Mouse (Mus musculus) C2C12 (cell line): Measurements from ENCODE around the gene Rtl4. TPM values are rescaled to one million over a fixed set of nuclear protein-coding genes. Genes with fewer than 3 reads are reported as not detected.

Source experiments
- H3K27me3 ChIP-seq: one replicate; pipeline ENCODE4 v1.6.1; 2011; ENCODE audit not compliant: control insufficient read depth, insufficient read depth, insufficient read length
- H3K36me3 ChIP-seq: one replicate; pipeline ENCODE4 v1.6.1; 2011; ENCODE audit not compliant: control insufficient read depth, insufficient read depth
- H3K4me3 ChIP-seq: one replicate; pipeline ENCODE4 v1.5.1; 2011; ENCODE audit warnings: mild to moderate bottlenecking, control low read depth; ENCODE audit not compliant: poor library complexity, insufficient read depth, severe bottlenecking
- H3K79me2 ChIP-seq: one replicate; pipeline ENCODE4 v1.6.1; 2011; ENCODE audit not compliant: control insufficient read depth, insufficient read depth
- H3K79me3 ChIP-seq: one replicate; pipeline ENCODE4 v1.6.1; 2011; ENCODE audit warnings: low read depth, control low read depth
- H3ac ChIP-seq: one replicate; pipeline ENCODE3; 2011; ENCODE audit warnings: low read depth; ENCODE audit not compliant: control insufficient read depth, insufficient read length
- CEBPB ChIP-seq: IDR thresholded peaks from one replicate; pipeline ENCODE4 v1.6.1; 2011; ENCODE audit warnings: low read depth, mild to moderate bottlenecking, control low read depth, moderate library complexity
- CTCF ChIP-seq: IDR thresholded peaks from one replicate; pipeline ENCODE4 v1.5.1; 2011; ENCODE audit not compliant: control insufficient read depth, insufficient read depth, insufficient read length
- FOSL1 ChIP-seq: IDR thresholded peaks from one replicate; pipeline ENCODE4 v1.8.0; 2011; ENCODE audit warnings: mild to moderate bottlenecking, low read length; ENCODE audit not compliant: poor library complexity, insufficient read depth, severe bottlenecking
- MAX ChIP-seq: IDR thresholded peaks from one replicate; pipeline ENCODE4 v1.6.1; 2011; ENCODE audit warnings: mild to moderate bottlenecking, control low read depth
- MYOD1 ChIP-seq: IDR thresholded peaks from one replicate; pipeline ENCODE4 v1.6.1; 2011; ENCODE audit warnings: low read depth; ENCODE audit not compliant: control insufficient read depth, insufficient read length
- MYOG ChIP-seq: IDR thresholded peaks from one replicate; pipeline ENCODE4 v1.6.1; 2011; ENCODE audit not compliant: control insufficient read depth, insufficient read length; ENCODE audit errors: extremely low read depth
- USF1 ChIP-seq: IDR thresholded peaks from one replicate; pipeline ENCODE4 v1.6.1; 2011; ENCODE audit warnings: low read depth, mild to moderate bottlenecking, control low read depth, moderate library complexity
- polyA plus RNA-seq: library from polyadenylated mRNA; unstranded; fragments of >200 nt; fragmentation: generic; extraction: Trizol; gene quantifications from one replicate; pipeline ENCODE4 v1.2.1, GENCODE M21; 2012; ENCODE audit warnings: missing spikeins

Rtl4 gene
- polyA plus RNA-seq, 1 experiment, result not detected

GRCm38 (mm10) chrX:144689119-144689858, 582 bp downstream of the Rtl4 start:
- no peaks in the 10 kb centered on the region for H3K36me3 ChIP-seq
- no peak overlapping the region for H3ac ChIP-seq
- TF ChIP-seq CTCF, result no peak
- no peak for TF ChIP-seq MYOD1
- no peak for TF ChIP-seq MYOG
- TF ChIP-seq MAX, result no peak
- TF ChIP-seq USF1, result no peak
- no peak for TF ChIP-seq CEBPB
- TF ChIP-seq FOSL1, result no peak
- no peaks in the 10 kb centered on the region for H3K79me2 ChIP-seq
- H3K4me3 ChIP-seq, result no peak overlapping the region
- no peaks in the 10 kb centered on the region for H3K27me3 ChIP-seq
- H3K79me3 ChIP-seq, result no peaks in the 10 kb centered on the region

- no peaks in the 10 kb centered on the region for H3K79me2 ChIP-seq
- H3K27me3 ChIP-seq, result no peaks in the 10 kb centered on the region
- no peaks in the 10 kb centered on the region for H3K36me3 ChIP-seq
- H3K79me3 ChIP-seq, result no peaks in the 10 kb centered on the region
- no peak overlapping the region for H3K4me3 ChIP-seq
- no peak overlapping the region for H3ac ChIP-seq
- TF ChIP-seq USF1, result no peak
- no peak for TF ChIP-seq CEBPB
- TF ChIP-seq FOSL1, result no peak
These were observed 1.1 kb downstream of the Rtl4 start for GRCm38 (mm10) chrX:144689859-144690181.

- TF ChIP-seq USF1 (no peak), MYOD1 (no peak), MYOG (no peak), FOSL1 (no peak), CEBPB (no peak), CTCF (no peak), MAX (no peak)
- Histone ChIP-seq H3K4me3 (no peak overlapping the region), H3K36me3 (no peaks in the 10 kb centered on the region), H3K79me2 (no peaks in the 10 kb centered on the region), H3ac (no peak overlapping the region), H3K27me3 (no peaks in the 10 kb centered on the region), H3K79me3 (no peaks in the 10 kb centered on the region)
These were observed 27.6 kb downstream of the Rtl4 start for GRCm38 (mm10) chrX:144716330-144716729.

GRCm38 (mm10) chrX:144747528-144748049, 58.9 kb downstream of the Rtl4 start:
- no peaks in the 10 kb centered on the region for H3K79me2 ChIP-seq
- H3K36me3 ChIP-seq, result no peaks in the 10 kb centered on the region
- H3K79me3 ChIP-seq, result no peaks in the 10 kb centered on the region
- TF ChIP-seq USF1, result no peak
- TF ChIP-seq MAX, result no peak
- TF ChIP-seq MYOG, result no peak
- TF ChIP-seq CTCF, result no peak
- TF ChIP-seq FOSL1, result no peak
- no peak for TF ChIP-seq CEBPB
- TF ChIP-seq MYOD1, result no peak
- no peak overlapping the region for H3K4me3 ChIP-seq
- no peak overlapping the region for H3ac ChIP-seq
- H3K27me3 ChIP-seq, result no peaks in the 10 kb centered on the region

- Histone ChIP-seq H3K79me2 (no peaks in the 10 kb centered on the region), H3K79me3 (no peaks in the 10 kb centered on the region), H3K4me3 (no peak overlapping the region), H3K36me3 (no peaks in the 10 kb centered on the region), H3K27me3 (no peaks in the 10 kb centered on the region), H3ac (no peak overlapping the region)
- TF ChIP-seq MAX, result no peak
These were observed 298.3 kb downstream of the Rtl4 start for GRCm38 (mm10) chrX:144986980-144987379.

- no peak for TF ChIP-seq MYOD1
- no peak for TF ChIP-seq USF1
- TF ChIP-seq MAX, result no peak
- TF ChIP-seq MYOG, result no peak
- no peak for TF ChIP-seq CEBPB
- no peak for TF ChIP-seq CTCF
- TF ChIP-seq FOSL1, result no peak
- H3K36me3 ChIP-seq, result no peaks in the 10 kb centered on the region
- no peaks in the 10 kb centered on the region for H3K79me3 ChIP-seq
- H3K27me3 ChIP-seq, result no peaks in the 10 kb centered on the region
- H3K79me2 ChIP-seq, result no peaks in the 10 kb centered on the region
- H3K4me3 ChIP-seq, result no peak overlapping the region
- no peak overlapping the region for H3ac ChIP-seq
These were observed 376.8 kb downstream of the Rtl4 start for GRCm38 (mm10) chrX:145065484-145065913.
